Mouse (Mus musculus) heart, postnatal 14 days (tissue): ENCODE results near the gene Smc3. TPM values are rescaled to one million over a fixed set of nuclear protein-coding genes. Genes with fewer than 3 reads are reported as not detected.
"Not testable (repeated sequence)": the region's sequence is repeated elsewhere in the genome, so short reads cannot be mapped to it uniquely, and the experiment has no call there.

Experiments used
- DNase-seq, 2 experiments: peaks; one replicate each; pipeline ENCODE4 v3.0.0; 2021 to 2022
- intact Hi-C: fragments of 180-260 bp; cut with DNase I; formaldehyde crosslinking; loops from one replicate; pipeline ENCODE4 v1.15.1; 2025
- total RNA-seq, 2 experiments: library from RNA; stranded (reverse); gene quantifications; 2 replicates each; pipeline ENCODE4 v1.2.3; 2021

The Smc3 gene
- total RNA-seq, 2 experiments from 2014 or later, result 22.1 to 22.8 TPM

DNA sequence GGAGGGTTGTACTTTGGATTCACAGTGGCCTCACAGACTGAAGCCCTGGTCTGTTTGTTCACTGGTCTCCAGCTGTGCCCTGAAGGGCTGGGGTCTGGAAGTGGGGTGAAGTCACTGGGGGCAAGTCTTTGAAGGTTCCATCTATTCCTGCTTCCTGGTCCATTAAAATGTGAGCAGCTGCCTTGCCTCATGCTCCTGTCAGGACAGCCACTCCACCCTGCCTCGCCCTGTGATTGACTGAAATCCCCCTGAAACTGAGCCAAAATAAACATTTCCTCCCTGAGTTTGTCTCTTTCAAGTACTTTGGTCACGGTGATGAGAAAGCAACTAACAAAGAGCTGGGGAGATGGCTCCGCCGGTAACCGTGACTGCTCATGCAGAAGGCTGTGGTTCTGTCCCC, 49.6 kb downstream of the Smc3 start:
- DNase-seq, result peak in 1 of 2 experiments; percentile 17
- intact Hi-C loops, result loop anchor here (2.0 to 10.0 kb wide), 5 partner anchors 53 to 255 kb away; no protein-coding TSS in a partner anchor

DNA sequence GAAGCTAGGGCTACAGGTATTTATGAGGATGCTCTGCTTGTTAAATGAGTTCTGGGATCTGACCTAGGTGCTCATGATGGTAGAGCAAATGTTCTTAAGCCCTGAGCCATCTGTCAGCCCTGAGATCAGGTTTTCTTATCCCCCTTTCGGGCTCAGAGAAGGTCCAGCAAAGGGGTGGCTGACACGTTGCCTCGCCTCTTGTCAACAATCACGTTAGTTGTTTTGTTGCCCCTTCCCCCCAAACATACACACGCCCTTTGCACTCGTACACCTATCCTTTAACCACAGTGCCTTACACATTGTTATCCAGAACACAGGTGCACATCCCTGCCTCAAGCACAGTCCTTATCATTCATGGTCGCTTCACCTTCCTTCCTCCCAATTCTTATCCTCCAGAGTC, 50.7 kb downstream of the Smc3 start:
- no peak for DNase-seq
- intact Hi-C loops, result no loop called here

DNA sequence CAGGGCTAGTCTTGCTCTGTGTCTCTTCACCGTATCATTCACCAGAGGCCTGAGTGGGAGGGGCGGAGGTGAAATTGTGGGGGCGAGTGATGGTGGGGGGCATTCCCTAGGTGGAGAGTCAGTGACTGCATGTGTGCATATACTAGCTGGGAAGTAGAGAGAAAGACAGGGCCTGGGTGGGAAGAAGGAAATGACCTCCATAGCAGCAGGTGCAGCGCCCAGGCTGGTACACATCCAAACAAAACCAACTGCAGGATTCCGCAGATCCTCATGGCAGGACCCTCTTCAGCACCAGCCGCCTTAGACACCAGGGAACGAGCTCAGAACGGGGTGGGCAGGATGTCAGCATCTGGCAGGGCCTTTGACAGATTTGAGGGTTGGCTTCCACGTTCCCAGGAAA, 52.1 kb downstream of the Smc3 start:
- DNase-seq, result no peak
- intact Hi-C loops, result no loop called here

DNA sequence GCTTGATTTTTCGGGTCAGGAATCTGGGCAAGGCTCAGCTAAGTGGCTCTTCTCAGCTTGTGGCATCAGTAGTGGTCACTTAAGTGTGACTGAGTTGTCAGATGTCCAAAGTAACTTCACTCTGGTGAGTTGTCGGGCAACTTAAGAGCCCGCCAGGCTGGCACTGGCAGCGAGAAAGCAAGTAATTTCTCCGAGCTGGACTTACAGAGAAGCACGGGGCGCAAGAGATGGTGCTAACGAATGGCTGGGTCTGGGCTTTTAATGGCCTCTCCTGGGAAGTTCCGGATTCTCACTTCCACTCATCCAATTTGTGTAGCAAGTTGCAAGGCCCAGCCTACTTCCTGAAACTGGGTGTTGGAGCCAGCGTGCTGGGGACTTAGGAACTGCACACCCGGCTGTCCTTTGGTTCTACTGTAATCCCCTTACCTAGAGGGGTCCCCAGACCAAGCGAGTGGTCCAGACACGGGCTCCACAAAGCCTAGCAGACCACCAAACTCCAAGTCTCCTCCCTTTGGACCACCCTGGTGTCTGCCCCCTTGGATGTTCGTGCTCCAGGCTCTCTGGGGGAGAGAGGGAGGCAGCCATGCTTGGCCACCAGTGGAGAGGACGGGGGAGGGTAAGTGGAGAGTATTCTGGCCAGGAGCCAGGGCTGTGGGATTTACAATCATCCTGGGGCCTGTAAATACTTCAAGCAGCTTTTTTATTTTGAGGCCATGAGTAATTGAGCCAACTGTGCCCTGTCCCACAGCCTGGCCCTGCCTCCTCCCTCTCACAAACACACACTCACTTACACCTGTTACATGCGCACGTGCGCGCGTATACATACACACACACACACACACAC, 53.6 kb downstream of the Smc3 start:
- intact Hi-C loops, result no loop called here
- peak in 1 of 2 experiments; percentile 64 for DNase-seq

DNA sequence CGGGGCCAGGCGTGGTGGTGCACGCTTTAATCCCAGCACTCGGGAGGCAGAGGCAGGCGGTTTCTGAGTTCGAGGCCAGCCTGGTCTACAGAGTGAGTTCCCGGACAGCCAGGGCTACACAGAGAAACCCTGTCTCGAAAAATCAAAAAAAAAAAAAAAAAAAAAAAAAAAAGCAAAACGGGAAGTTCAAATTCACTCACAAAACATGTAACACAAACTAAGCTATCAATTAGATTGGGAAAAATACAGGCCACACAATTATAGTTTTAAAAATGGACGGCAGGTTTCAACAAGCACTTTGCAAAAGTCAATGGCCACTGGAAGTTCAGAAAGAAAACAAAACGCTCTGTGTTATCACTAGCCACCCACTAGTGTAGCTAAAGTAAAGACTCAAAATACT, 56.2 kb downstream of the Smc3 start:
- intact Hi-C loops, DNase-seq: not testable (repeated sequence)

DNA sequence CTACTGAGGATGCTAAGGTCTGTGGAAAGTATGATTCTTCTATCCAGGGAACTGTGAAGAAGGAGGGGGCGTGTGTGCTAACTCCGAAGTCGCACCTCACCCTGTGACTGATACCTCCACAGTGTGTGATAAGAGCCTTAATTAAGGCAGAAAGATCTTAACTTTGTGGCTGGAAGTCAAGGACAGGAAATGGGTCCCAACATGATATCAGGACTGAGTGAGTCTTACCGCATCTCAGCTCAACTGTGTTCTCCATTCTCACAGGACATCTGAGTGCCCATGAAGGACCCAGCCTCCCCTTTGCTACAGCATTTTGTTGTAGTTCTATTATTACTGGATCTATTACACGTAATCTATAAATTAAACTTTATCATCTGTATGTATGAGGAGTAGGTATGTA, 57.2 kb downstream of the Smc3 start:
- intact Hi-C loops, result no loop called here
- no peak for DNase-seq

DNA sequence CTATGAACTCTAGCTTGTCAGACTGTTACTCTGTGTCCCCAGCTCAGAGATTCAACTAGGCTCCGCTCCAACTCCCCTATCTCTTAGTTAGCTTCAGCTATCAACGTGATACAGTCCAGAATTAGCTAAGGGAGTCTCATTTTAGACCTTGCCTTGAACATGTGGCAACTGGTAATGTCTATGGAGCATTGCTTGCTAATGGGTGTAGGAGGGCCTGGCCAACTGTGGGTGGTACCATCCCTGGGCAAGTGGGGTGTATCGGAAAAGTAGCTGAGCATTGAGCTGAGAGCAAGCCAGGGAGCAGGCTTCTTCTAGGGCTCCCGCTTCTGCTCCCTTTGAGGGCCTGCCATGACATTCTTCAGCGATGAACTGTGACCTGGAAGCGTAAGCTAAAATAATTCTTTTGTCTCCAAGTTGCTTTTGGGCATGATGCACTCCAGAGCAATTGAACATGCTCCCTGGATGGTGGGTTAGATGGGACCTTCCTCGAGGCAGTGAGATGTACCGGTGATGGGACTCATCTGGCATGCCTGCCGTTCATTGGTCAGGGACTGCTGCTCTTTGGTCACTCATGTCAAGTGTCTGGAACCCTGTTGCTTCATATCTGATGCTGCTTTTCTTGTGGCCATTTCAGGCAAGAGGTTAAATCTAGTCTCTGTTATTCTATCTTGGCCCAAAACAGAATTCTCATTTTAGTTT, 60.7 kb downstream of the Smc3 start:
- peak in 1 of 2 experiments; percentile 16 for DNase-seq
- intact Hi-C loops, result no loop called here

DNA sequence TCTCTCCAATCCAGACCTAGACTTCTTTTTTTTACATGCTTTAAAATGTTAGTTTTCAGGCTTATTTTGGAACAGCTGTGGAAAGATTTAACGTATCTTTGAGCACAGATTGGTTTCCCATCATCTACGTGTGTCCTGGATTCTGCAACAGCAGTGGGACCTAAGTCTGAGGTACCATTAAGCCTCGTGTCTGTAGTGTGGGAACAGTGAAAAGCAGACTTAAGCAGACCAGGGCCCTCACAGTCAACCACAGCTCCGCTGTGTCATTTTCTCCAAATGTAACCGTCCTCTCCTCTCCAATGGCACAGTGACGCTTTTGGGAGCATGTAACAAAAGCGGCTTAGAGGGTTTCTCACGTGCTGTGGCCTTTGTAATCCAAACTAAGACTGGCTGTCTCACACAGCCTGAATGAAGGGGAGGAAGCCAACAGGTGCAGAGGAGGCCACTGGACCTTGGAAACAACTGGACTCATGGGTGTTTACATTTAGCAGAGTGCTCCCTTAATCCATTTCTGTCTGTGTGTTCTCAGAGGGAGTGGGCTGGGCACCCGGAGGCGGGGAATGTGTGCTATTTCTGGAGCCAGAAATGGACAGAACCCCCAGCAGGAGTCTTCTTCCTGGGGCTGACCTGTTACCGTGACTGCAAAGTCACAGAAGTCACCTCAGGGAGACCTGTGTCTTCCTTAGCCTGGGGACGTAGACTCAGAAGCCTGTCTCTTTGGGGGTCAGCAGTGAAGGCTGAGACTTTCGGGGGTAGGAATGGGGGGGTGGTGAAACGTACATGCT, 61.9 kb downstream of the Smc3 start:
- intact Hi-C loops, result no loop called here
- DNase-seq, result no peak

DNA sequence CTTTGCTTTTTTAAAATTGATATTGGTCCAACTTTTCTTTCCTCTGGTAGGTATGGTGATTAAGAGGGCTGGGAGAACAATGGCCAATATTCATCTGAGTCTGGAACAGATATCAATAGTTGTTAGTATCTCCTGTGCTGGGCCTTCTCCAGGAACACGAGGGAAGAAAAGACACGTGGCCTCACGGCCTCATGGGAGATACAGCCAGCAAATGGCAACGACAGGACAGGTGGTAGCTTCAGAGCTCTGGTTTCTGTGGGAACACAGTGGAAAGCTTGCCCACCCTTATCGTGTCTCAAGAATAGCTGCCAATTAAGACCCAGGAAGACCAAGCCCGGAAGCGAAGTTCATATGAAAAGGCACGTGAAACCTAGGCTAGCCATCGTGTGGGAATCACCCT, 64.6 kb downstream of the Smc3 start:
- intact Hi-C loops, result no loop called here
- no peak for DNase-seq

DNA sequence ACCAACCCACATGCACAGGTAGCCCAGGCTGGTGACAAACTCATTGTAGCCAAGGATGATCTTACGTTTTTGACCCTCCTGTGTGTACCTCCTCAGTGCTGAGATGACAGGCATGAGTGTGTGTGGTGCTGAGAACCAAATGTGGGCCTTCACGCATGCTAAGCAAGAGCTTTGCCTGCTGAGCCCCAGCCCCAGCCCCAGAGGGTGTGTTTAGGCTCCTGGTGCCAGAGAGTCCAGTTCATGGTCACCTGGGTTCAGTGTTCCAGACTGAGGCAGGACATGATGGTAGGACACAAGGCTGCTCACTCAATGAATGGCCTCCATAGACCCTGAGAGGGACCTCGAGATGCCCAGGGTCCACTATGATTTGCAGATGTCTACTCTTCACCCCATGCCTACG, 65.2 kb downstream of the Smc3 start:
- no peak for DNase-seq
- intact Hi-C loops, result no loop called here

DNA sequence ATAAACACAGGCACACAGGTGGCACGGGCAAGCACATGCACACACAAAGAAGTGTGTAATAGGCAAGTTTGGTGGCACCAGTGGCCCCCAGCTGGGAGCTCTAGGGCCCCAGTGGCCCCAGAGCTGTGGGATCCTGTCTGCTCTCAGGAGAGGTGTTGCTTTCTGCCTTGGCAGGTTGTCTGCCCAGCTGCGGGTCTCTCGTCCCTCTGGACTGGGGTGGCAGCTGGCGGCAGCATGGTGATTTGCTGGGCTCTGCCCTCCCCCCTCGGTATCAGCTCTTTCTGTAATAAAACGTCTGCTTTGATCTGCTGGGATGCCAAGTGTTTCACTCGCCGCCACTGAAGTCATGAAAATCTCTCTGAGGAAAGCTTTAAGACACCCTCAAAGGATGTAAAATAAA, 66.5 kb downstream of the Smc3 start:
- intact Hi-C loops, result no loop called here
- no peak for DNase-seq

DNA sequence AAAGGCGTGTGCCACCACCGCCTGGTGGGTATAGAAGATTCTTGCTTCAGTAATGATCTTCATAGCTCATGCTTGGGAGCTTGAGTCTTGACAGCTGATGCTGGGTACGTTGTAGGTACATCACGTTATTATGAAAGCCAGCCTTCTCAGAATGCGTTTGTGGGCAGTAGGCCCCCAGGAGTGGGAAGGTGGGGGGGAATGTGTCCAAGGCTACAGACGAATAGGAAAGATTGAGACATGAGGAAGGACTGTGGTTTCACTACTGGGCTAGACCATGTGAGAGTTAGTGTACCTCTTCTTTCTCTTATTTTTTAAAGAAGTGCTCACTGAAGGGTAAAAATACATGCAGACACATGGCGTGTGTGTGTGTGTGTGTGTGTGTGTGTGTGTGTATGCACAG, 68.6 kb downstream of the Smc3 start:
- DNase-seq, result no peak
- intact Hi-C loops, result no loop called here

DNA sequence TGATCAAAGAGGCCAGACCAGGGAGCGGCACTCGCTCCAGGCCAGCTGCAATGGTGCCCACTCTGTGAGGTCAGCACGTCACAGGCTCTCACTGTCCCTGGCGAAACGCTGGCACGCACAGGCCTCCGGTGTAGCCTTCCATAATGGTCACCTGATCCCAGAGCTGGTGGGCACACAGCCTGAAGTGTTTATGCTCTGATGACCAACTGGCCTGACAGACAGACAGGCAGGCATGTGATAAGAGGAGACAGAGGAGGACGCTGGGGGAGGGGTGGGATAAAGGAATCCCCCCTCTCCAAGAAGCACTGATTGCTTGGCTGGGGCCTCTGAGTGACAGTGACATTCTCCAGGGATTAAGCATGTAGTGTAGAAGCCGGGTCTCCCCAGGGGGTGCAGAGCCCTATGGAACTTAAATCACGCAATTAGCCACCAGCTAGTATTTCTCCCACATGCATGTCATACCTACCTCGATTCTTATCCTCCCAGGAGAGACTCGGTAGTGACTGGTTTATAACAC, 70.5 kb downstream of the Smc3 start:
- intact Hi-C loops, result no loop called here

DNA sequence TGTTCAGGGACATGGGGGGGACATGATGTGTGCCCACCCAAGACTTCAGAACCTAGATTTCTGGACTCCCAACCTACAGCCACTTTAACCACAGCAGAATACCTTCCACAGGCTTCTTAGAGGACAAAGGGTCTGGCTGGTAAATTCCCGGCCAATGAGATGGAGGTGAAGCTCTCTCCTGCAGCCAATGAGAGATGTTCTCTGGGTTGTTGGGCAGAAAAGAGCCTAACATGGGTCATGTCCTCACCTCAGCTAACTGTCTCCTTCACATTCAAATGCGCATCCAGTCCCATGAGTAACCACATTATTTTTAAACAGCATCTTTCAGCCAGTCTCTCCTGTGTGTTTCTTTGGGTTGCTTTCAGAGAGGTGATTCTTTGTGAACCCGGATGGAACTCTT, 71.2 kb downstream of the Smc3 start:
- no peak for DNase-seq
- intact Hi-C loops, result no loop called here

More for the DNA sequence above, 70.5 kb downstream of the Smc3 start:
- peak; percentile 58 to 65 for DNase-seq

DNA sequence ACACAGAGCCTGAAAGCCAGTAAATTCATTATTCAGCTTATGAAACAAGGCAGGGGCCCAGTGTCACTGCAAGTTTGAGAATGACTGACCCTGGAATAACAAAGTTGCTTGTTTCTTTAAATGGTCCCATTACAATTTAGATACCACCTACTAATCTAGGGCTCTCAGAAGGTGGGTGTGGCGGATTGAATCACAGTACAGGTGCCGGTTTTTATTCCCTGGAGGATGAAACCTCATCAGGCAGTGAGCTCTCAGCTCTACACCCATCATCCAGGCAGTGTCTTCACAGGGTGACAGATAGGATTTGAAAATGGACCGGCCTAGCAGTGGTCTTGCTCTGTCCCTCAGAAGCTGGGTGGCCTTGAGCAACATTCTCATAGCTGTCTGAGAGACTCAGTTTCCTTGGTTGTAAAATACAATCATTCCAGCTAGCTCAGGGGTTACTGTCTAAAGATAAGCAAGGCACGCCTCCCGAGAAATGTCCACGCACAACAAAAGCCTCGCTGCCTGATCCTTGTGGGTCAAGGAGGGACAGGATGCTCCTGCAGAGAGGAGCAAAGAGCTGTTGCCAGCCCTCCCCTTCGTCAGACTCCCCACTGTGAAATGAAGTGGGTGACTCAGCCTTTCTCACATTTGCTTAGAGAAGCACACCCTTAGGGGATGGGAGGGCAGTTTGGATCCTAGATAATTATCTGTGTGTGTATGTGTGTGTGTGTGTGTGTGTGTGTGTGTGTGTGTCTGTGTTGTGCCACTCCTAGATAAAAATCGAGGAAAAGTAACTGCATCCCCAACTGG, 74.1 kb downstream of the Smc3 start:
- intact Hi-C loops, result no loop called here
- DNase-seq, result no peak

DNA sequence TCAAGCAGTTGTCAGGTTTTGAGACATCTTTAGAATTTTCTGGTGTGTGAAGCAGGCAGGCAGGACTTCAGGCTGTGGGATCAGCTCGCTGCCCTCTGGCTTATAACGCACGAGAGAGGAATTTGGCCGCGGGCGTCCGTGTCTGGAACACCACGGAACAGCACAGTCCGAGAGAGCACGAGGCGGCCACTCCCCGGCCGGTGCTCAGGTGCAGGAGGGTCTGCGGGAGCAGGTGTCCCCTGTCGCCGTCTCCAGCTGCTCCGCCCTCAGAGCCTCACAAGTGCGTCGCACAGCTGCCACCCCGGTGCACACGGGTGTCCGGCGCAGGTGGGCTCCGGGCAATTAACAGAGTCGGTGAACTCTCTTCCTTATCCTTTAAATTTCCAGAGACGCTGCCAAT, 76.0 kb downstream of the Smc3 start:
- peak in 1 of 2 experiments; percentile 34 for DNase-seq
- intact Hi-C loops, result no loop called here

DNA sequence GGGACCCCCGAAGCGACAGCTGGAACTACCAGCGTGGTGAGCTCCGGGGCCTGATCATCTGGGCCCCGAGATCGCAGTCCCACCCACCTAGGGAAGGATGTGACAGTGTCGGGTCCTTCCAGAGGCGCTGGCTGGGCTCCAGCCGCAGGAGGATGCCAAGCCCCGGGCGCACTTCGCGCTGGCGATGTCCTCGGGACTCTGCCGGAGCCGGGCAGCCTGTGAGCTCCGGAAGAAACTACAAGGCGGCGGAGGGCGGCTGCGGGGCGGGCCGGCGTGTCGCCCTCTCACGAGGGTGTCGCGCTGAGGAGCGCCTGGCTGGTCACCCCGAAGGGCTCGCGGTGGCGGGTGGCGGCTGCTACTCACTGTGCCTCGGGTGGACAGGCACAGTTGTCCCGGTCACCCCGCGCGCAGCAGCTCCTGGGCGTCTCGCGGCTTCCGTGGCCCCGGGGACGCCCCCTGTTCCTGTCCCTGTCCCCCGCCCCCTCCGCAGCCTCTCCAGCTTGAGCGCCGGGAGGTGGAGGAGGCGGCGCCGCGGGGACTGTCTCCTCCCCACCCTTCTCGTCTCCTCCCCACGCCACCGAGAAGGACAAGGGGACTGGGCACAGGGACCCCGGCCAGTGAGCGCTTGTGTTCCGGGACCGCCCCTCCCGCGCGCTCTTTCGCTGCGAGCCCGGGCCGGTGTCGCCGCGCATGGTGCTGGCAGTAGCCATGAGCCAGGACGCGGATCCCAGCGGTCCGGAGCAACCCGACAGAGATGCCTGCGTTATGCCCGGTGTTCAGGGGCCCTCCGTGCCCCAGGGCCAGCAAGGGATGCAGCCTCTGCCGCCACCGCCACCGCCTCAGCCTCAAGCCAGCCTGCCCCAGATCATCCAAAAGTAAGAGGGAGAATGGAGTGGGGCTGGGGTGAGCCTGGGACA, 76.8 kb downstream of the Smc3 start, which contains the start of gene Rbm20:
Gene Rbm20 (plus strand): TSS at position 589 of the 917 bp plus-strand sequence.
- peak; percentile 80 for DNase-seq
- intact Hi-C loops, result no loop called here

DNA sequence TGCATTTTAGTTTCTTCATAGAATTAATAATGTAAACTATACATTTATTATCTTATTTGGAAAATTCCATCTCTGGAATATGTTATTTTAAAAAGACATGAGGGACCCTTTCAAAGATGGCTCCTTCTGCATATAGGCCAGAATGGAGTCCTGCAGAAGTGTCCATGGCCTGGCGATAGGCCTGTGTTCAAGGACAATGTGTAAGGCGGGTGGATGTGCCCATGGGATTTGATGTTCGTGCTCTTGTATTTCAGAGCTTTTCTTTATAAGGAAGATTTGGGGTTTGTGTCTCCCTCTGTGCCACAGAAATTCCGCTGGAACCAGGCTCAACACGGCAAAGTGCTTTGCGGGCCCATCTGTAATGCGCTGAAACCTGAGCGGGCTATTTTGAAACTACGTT, 79.0 kb downstream of the Smc3 start:
- intact Hi-C loops, result no loop called here
- peak in 1 of 2 experiments; percentile 22 for DNase-seq

DNA sequence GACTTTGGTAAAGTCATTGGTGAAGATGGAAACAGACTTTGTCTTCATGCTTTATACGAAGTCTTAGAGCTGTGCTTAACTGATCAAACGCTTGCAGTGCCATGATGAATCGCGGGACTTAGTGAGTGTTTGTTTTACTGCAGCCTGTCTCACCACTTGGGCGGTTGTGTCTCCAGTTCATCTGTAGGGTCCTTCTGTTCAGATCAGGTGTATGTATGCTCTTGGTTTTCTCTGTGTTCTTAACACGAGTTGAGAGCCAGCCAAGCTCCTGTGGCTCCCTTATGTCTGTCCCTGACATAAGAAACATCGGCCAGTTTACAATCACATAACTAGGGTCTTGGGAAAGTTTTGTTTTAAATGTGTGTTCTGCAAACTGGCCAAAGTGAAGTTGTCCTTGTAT, 79.8 kb downstream of the Smc3 start:
- intact Hi-C loops, result no loop called here
- no peak for DNase-seq
